Mouse (Mus musculus) thymus, adult 2 months (tissue): ENCODE results near the gene Mcu.

Experiments used
- CTCF ChIP-seq: fragments of 200-500 bp; IDR thresholded peaks from 2 replicates; pipeline ENCODE4 v1.5.1; 2012; ENCODE audit warnings: mild to moderate bottlenecking, control low read depth, low read length, moderate library complexity, borderline replicate concordance; ENCODE audit not compliant: control insufficient read depth, poor library complexity, insufficient read depth; ENCODE audit errors: extremely low read depth
- POLR2A ChIP-seq: fragments of 200-500 bp; IDR thresholded peaks from 2 replicates; pipeline ENCODE4 v1.6.1; 2012; ENCODE audit warnings: mild to moderate bottlenecking, low read length, control low read depth, moderate library complexity; ENCODE audit not compliant: control insufficient read depth, poor library complexity, insufficient read depth; ENCODE audit errors: extremely low read depth

- TF ChIP-seq CTCF (no peak), POLR2A (no peak)
Observed at GRCm38 (mm10) chr10:59539533-59539875, 77.0 kb downstream of the Mcu start.
